16 mouse cellular contexts compared by ENCODE assay signal in genomic region chr9:110667219-110667836, GRCm38 (mm10). TPM values are rescaled to one million over a fixed set of nuclear protein-coding genes. Genes with fewer than 3 reads are reported as not detected.
A peak's percentile ranks its signal among the peaks of the same experiment; 100 is the strongest.
DNase-seq lines count a peak whose midpoint lies in the region; TF ChIP-seq lines count a peak whose summit lies in the region.
"Had no signal": no experiment of that assay in that cellular context is flagged by ENCODE, and none has a peak within 500 bp of the region (broad histone marks: within the 10 kb centered on the region; RNA-seq: fewer than 3 reads in every experiment).

No protein-coding gene starts in this region.

- intact Hi-C loops in heart, adult 2 months (cut with DNase I): no loop called here
- intact Hi-C loops in heart, postnatal 36 days (cut with DNase I): no loop called here

- no peak for DNase-seq in heart, adult 2 months
- no peak for DNase-seq in heart, postnatal 36 days
- peak; percentile 55 for DNase-seq in kidney, adult 2 months
- no peak for DNase-seq in kidney, adult 11 months
- DNase-seq in spleen, postnatal 14 days (ENCODE audit: low spot score in 2 of 2): no peak
- no peak for DNase-seq in embryonic facial prominence, embryonic 10.5 days (ENCODE audit: low spot score)
- DNase-seq: adrenal gland, postnatal 10 days; cerebellum, postnatal 25 days; gastrocnemius, postnatal 36 days; layer of hippocampus, adult 9-11 months; lung, embryonic 14.5 days; right cerebral cortex, adult 18-20 months had no signal

- no peak overlapping the region for H3K4me3 ChIP-seq in heart, adult 2 months
- no peak overlapping the region for H3K4me3 ChIP-seq in kidney, adult 2 months (ENCODE audit: insufficient read depth, low read depth, low read length)
- H3K4me3 ChIP-seq in brown adipose tissue, adult 24 weeks (ENCODE audit: insufficient read depth, low read depth, low read length): no peak overlapping the region
- H3K4me3 ChIP-seq in megakaryocyte, embryonic 14.5 days (replicated peaks): peak overlapping the region; percentile 83
- H3K4me3 ChIP-seq in embryonic facial prominence, embryonic 10.5 days: no peak overlapping the region
- H3K4me3 ChIP-seq: embryonic facial prominence, embryonic 12.5 days had no signal

- no peaks in the 10 kb centered on the region for H3K9me3 ChIP-seq in megakaryocyte, embryonic 14.5 days
- no peaks in the 10 kb centered on the region for H3K9me3 ChIP-seq in embryonic facial prominence, embryonic 10.5 days
- H3K9me3 ChIP-seq: embryonic facial prominence, embryonic 12.5 days had no signal

- no peak for TF ChIP-seq CTCF in heart, adult 2 months (IDR thresholded peaks at IDR 0.05)
- no peak for TF ChIP-seq CTCF in kidney, adult 2 months (conservative IDR thresholded peaks at IDR 0.05; ENCODE audit: insufficient read depth, insufficient read length, low read depth, low read length)

- H3K79me2 ChIP-seq in heart, adult 2 months (replicated peaks; ENCODE audit: control insufficient read depth, insufficient read depth, low read length): peaks cover 11% of the 10 kb centered on the region

- TF ChIP-seq EP300 in heart, adult 2 months (IDR thresholded peaks at IDR 0.05; ENCODE audit: insufficient read depth, low read depth, low read length): no peak

- 0 out of 2 replicates have a peak overlapping the region, but pooled peaks have one; percentile 24 for H3K27ac ChIP-seq in heart, adult 2 months
- H3K27ac ChIP-seq in kidney, adult 2 months (ENCODE audit: insufficient read depth, low read depth, low read length): no peak overlapping the region
- peak overlapping the region; percentile 28 for H3K27ac ChIP-seq in brown adipose tissue, adult 24 weeks (replicated peaks; ENCODE audit: low read depth, low read length)
- H3K27ac ChIP-seq in embryonic facial prominence, embryonic 10.5 days (replicated peaks): no peak overlapping the region
- H3K27ac ChIP-seq: embryonic facial prominence, embryonic 12.5 days; hindbrain, postnatal 0 days had no signal

- no peak overlapping the region; the same call in 1 of the 2 replicates for H3K9ac ChIP-seq in heart, adult 2 months (ENCODE audit: low read depth, low read length)
- H3K9ac ChIP-seq: embryonic facial prominence, embryonic 12.5 days; lung, embryonic 14.5 days had no signal

- H3K4me1 ChIP-seq in heart, adult 2 months (ENCODE audit: control insufficient read depth, insufficient read depth, low read length): peaks cover 32% of the 10 kb centered on the region
- H3K4me1 ChIP-seq in kidney, adult 2 months (ENCODE audit: control insufficient read depth, insufficient read depth, low read length): peaks cover 23% of the 10 kb centered on the region
- peaks cover 18% of the 10 kb centered on the region for H3K4me1 ChIP-seq in brown adipose tissue, adult 24 weeks (ENCODE audit: control insufficient read depth, insufficient read depth, insufficient read length, low read length)
- peaks cover 95% of the 10 kb centered on the region for H3K4me1 ChIP-seq in megakaryocyte, embryonic 14.5 days
- peaks cover 24% of the 10 kb centered on the region for H3K4me1 ChIP-seq in embryonic facial prominence, embryonic 10.5 days

- no peaks in the 10 kb centered on the region for H3K27me3 ChIP-seq in heart, adult 2 months (ENCODE audit: control insufficient read depth, insufficient read depth, low read length)
- no peaks in the 10 kb centered on the region for H3K27me3 ChIP-seq in kidney, adult 2 months (replicated peaks; ENCODE audit: control insufficient read depth, insufficient read depth, low read length)
- no peaks in the 10 kb centered on the region for H3K27me3 ChIP-seq in megakaryocyte, embryonic 14.5 days (replicated peaks)
- H3K27me3 ChIP-seq in embryonic facial prominence, embryonic 10.5 days (replicated peaks; ENCODE audit: low read depth, poor library complexity, severe bottlenecking): no peaks in the 10 kb centered on the region
- H3K27me3 ChIP-seq: embryonic facial prominence, embryonic 12.5 days had no signal

- H3K36me3 ChIP-seq in heart, adult 2 months (ENCODE audit: control insufficient read depth, insufficient read depth, low read length): no peaks in the 10 kb centered on the region; the same call in 1 of the 2 replicates
- H3K36me3 ChIP-seq in kidney, adult 2 months (ENCODE audit: control insufficient read depth, insufficient read depth, low read length): no peaks in the 10 kb centered on the region
- peaks cover 55% of the 10 kb centered on the region for H3K36me3 ChIP-seq in megakaryocyte, embryonic 14.5 days (replicated peaks; ENCODE audit: low read length)
- H3K36me3 ChIP-seq in embryonic facial prominence, embryonic 10.5 days (replicated peaks): no peaks in the 10 kb centered on the region; the same call in 1 of the 2 replicates
- H3K36me3 ChIP-seq: embryonic facial prominence, embryonic 12.5 days had no signal

- 19% methylated on average over 4 of the region's 4 CpGs for WGBS in heart, adult 2 months
- WGBS in kidney, adult 2 months: 17% methylated on average over 4 of the region's 4 CpGs
- 79% methylated on average over 4 of the region's 4 CpGs for WGBS in embryonic facial prominence, embryonic 10.5 days

- no peak for TF ChIP-seq POLR2A in heart, adult 2 months (IDR thresholded peaks at IDR 0.05; ENCODE audit: insufficient read depth, low read depth, low read length)
- TF ChIP-seq POLR2A in kidney, adult 2 months (IDR thresholded peaks at IDR 0.05; ENCODE audit: low read depth, low read length): no peak

RNA-seq across cellular contexts. Expression of gene Ccdc12, which starts 11.0 kb away (rescaled TPM):
- 10 to 100 TPM; 54.1 to 66.1 TPM for total RNA-seq in heart, adult 2 months (2021)
- polyA plus RNA-seq in heart, adult 2 months (2012; rRNA removed): 91.3 and 94.8 TPM in 2 replicates
- 10 to 100 TPM; 60.6 to 66.9 TPM for total RNA-seq in heart, postnatal 36 days (2021)
- polyA plus RNA-seq in kidney, adult 2 months (2012; rRNA removed): 95.9 and 125 TPM in 2 replicates
- 44.7 and 46.2 TPM in 2 replicates for polyA plus RNA-seq in brown adipose tissue, adult 24 weeks (2012; ENCODE audit: insufficient read depth, insufficient read length, missing spikeins)
- polyA plus RNA-seq in megakaryocyte, embryonic 14.5 days (2012; ENCODE audit: insufficient read depth, low replicate concordance): 77.7 and 537 TPM in 2 replicates
- polyA plus RNA-seq in embryonic facial prominence, embryonic 10.5 days (2016; fragmentation: Nextera tagmentation; extraction: Ambion mirVana): 174 and 177 TPM in 2 replicates

RNA-seq across cellular contexts. Expression of gene Nbeal2, which starts 13.4 kb away (rescaled TPM):
- 1 to 10 TPM; 7.6 to 8.5 TPM for total RNA-seq in heart, adult 2 months (2021)
- 18.4 and 18.8 TPM in 2 replicates for polyA plus RNA-seq in heart, adult 2 months (2012; rRNA removed)
- 10 to 100 TPM in 1 of 2 experiments, 1 to 10 TPM in 1; 9.5 to 11.0 TPM for total RNA-seq in heart, postnatal 36 days (2021)
- 41.6 and 49.2 TPM in 2 replicates for polyA plus RNA-seq in kidney, adult 2 months (2012; rRNA removed)
- polyA plus RNA-seq in brown adipose tissue, adult 24 weeks (2012; ENCODE audit: insufficient read depth, insufficient read length, missing spikeins): 2.2 and 4.8 TPM in 2 replicates
- 102 and 106 TPM in 2 replicates for polyA plus RNA-seq in megakaryocyte, embryonic 14.5 days (2012; ENCODE audit: insufficient read depth, low replicate concordance)
- polyA plus RNA-seq in embryonic facial prominence, embryonic 10.5 days (2016; fragmentation: Nextera tagmentation; extraction: Ambion mirVana): 1.9 and 2.0 TPM in 2 replicates

RNA-seq across cellular contexts. Expression of gene Nradd, which starts 43.1 kb away (rescaled TPM):
- total RNA-seq in heart, adult 2 months (2021): 1 to 10 TPM; 1.3 to 1.4 TPM
- 2.7 and 2.9 TPM in 2 replicates for polyA plus RNA-seq in heart, adult 2 months (2012; rRNA removed)
- total RNA-seq in heart, postnatal 36 days (2021): 1 to 10 TPM in 1 of 2 experiments, under 1 TPM in 1; 0.92 to 1.2 TPM
- 4.3 and 6.2 TPM in 2 replicates for polyA plus RNA-seq in kidney, adult 2 months (2012; rRNA removed)
- polyA plus RNA-seq in brown adipose tissue, adult 24 weeks (2012; ENCODE audit: insufficient read depth, insufficient read length, missing spikeins): 1.7 and 3.0 TPM in 2 replicates
- 6.7 and 12.4 TPM in 2 replicates for polyA plus RNA-seq in megakaryocyte, embryonic 14.5 days (2012; ENCODE audit: insufficient read depth, low replicate concordance)
- polyA plus RNA-seq in embryonic facial prominence, embryonic 10.5 days (2016; fragmentation: Nextera tagmentation; extraction: Ambion mirVana): 37.8 and 39.3 TPM in 2 replicates

Comparison
In these comparisons a context has a peak if more than half of its experiments do, and no peak if none do; other contexts are left out.
1. H3K27ac ChIP-seq: peak in heart, adult 2 months (single experiment) and brown adipose tissue, adult 24 weeks (single experiment); none in kidney, adult 2 months (single experiment) and embryonic facial prominence, embryonic 10.5 days (single experiment).